Mouse (Mus musculus): ENCODE measurements around the gene Qprt.

Qprt gene

DNA sequence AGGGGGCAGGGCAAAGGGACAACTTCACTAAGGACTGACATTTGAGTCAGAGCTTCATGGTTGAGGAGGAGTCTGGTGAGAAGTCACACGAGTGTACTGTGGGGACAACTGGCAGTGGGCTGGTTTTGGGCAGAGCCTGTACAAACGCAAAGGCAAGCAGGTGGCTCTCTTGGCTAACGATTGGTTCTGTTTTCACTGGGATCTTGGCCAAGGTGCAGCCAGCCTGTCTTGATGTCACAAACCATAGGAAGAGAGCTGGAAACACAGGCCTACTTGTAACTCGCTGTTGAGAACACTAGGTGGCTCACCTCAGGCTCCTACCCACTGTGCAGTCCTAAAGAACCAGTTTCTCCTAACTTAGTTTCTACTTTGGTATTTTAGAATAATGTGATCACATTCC, 7.6 kb upstream of the Qprt start:
- peak; percentile 57 to 66 for DNase-seq

DNA sequence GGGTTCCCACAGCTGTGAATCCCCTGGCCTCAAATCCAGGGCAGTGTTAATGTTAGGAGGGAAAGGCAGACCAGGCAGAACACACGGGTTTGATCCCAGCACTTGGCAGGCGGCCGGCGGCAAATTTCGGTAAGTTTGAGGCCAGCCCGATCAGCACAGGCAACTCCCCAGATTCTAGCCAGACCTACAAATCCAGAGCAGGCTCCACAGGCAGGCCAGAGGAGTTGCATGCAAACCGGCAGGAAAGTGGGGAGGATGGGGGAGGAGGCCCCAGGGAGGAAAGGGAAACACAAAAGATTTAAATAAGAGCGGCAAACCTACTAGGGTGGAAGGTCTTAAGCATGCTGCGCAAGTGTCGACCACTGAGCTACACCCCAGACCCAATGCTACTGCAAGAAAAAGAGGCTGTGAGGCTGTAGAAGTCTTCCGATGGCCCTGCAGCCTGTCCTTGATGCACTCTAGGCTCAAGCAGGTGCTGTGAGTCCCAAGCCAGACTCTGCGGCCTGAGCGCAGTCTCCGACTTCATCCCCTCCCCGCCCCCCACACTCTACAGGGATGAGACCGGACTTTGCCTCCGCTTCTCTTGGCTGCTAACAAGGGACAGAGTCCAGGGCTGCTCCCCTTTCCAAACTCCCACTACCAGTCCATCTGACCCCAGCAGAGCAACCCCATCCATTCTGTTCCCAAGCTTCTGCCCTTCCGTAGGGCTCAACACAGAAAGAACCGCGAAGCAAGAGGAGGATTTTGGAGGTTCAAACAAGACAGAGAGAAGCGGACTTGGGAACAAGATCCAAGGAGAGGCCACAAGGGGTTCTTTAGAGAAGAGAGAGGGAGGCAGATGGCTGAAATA, 740 bp downstream of the Qprt start:
- peak; percentile 89 to 94 for DNase-seq

DNA sequence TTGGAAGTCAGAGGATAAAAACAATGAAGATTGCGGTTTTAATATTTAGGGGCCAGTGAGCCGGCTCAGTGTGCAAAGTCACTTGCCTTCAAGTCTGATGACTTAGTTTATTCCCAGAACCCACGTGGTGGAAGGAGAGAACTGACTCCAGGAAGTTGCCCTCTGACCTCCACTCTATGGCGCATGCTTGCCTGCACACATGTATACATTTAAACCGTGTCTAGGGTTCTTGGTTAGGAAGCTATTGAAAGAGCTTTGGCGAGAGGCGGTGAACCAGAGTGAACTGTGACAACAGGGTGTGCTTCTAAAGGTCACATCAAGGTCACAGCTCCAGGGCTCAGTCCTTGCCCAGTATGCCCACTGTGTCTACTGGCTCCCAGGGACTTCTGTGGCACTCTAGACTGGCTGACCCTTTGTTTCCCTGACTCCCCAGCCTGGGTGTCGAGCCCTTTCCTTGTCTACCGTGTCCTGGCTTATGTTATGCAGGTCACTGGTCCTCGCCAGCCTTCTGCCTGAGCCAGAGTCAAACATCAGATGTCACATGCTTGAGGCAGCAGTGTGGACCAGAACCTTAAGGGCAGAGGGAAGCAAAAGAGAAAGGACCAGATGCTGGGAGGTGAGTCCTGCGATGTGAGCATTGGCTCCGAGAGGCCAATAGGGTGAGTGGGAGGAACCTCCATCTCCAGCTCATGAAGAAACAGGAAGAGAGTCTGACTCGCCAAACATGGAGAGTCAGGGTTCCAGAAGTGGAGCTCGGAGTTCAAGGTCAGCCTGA, 3.2 kb downstream of the Qprt start:
- DNase-seq = peak; percentile 23 to 77

DNA sequence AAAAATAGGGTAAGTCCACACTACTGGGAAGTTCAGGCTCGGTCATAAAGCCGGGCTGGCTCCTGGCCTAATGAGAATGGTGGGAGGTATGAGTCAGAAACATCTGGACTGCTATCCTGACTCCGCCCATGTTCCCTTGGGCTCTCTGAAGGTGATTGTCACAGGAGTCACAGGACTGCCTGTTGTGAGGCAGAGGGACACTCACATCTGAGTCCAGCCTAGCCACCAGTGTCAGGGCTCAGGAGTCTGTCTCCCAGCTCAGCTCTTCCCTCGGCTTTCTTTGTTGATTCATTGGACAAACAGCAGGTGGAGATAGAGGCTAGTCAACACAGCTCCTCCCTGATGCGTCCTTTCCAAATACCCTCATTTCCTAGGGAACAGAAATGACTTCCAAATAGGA, 4.1 kb downstream of the Qprt start:
- DNase-seq = peak; percentile 55 to 71

DNA sequence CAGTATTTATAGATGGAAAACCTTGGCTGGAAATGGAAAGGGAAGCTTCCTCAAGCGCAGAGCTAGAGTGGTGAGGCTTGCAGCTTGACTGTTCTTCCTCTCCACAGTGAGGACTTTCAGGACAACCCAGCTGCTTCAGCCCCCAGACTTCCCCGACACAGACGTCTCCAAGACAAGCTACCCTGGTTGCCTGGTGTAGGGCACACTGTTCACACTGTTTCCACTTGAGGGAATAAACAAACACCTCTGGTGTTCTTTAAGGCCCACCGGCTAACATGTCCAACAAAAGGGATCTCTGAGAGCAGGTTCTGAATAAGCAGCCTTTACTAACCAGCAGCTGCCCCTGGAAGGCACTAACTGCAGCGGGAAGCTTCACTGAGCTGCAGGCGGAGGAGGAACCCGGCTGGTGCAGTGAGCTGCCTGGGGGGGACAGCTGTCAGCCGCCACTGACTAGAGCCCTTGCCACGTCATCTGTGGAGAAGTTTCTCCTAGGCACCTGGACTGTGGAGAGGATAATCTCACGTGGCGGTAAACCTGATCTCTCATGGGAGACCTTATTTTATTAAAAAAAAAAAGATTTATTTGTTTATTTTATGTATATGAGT, 5.6 kb downstream of the Qprt start:
- no peak for DNase-seq

DNA sequence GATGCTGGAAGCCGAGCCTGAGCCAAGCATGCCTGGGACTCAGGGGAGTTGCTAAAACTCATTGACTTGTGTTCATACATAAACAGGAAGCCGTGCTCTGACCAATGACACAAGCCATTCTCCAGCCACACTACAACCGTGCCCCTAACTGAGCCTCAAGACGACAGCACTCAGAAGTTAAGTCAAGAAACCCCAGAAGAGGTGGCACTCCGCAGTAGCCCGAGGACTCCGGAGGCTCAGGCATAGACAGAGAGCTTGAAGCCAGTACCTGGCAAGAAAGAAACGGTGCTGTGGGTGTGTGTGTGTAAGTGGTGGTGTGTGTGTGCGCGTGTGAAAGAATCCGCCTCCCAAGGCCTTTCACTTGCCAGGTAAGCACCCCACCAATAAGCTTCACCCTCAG, 7.1 kb downstream of the Qprt start:
- no peak for DNase-seq

DNA sequence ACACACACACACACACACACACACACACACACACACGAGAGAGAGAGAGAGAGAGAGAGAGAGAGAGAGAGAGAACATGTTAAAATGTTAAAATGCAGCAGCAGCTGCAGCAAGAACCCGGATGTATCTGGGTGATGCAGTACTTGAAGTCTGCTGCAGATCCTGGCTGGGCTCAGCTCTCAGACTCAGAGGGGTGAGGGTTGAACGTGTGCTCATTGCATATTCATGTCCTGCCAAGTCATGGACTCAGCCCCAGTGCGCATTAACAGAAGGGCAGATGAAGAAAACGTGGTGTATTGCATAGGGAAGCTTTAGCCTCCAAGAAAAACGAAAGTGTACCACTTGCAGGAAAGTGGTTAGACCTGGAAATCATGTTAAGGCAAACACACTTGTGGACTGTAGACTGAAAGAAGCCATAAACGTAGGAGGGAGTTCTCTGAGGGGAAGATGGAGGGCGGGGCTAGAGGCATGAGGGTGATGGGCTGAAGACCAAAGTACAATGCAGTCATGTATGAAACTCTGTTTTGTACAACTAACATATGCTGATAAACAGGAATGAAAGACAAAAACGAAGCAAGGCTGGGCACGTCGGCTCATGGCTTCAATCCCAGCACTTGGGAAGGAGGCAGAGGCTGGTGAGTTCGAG, 8.3 kb downstream of the Qprt start:
- peak; percentile 71 for DNase-seq

GRCm38 (mm10) chr7:127112921-127113597, 9.0 kb downstream of the Qprt start:
- DNase-seq = no peak

GRCm38 (mm10) chr7:127112251-127112841, 9.7 kb downstream of the Qprt start:
- DNase-seq = no peak

DNA sequence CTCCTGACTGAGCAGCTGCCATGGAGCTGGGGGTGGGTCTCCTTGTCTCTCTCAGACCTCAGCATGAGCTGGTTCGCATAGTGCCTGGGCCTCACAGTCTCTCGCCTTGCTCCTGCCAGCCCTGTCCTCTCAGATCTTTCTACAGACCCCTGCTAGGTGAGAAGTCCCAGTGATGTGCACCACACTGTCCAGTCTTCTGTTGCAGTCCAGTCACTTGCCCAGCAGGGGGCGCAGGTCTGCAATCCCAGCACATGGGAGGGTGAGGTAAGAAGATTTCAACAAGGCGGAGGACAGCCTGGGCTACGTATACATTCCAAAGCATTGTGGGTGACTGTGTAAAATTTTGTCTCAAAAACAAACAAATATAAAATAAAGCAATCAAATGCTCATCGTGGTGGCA, 10.6 kb downstream of the Qprt start:
- DNase-seq = peak; percentile 69

- DNase-seq = peak; percentile 78 to 79
Measured at GRCm38 (mm10) chr7:127110239-127111007, 11.6 kb downstream of the Qprt start.

- no peak for DNase-seq
Measured at GRCm38 (mm10) chr7:127105551-127105950, 16.5 kb downstream of the Qprt start.

- DNase-seq = peak; percentile 79 to 85
Measured at GRCm38 (mm10) chr7:127104560-127105332, 17.3 kb downstream of the Qprt start.

GRCm38 (mm10) chr7:127103960-127104359, 18.1 kb downstream of the Qprt start:
- no peak for DNase-seq

- DNase-seq = no peak
Measured at GRCm38 (mm10) chr7:127102148-127102547, 19.9 kb downstream of the Qprt start.

DNA sequence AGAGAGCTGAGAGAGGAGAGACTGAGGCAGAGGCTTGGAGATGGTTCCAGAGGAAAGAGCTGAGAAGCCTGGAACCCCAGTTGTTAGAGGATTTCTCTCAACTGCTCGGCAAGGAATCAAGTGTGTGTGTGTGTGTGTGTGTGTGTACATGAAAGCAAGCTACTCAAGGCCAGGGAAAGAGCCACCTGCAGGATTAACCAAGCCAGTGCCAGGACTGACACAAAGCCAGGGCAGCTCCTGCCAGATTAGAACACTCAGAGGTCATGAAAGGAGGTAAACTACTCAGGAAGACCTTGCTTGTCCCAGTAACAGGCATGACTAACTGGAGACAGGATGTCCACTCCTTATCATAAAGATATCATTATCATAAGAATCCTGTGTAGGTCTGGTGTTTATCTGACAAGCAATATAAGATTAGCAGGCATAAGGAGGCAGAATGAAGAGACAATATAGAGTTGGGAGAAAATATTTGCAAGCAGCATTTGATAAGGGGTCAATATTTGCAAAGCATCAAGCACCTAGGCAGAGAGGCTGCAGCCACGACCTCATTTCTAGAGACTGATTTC, 20.5 kb downstream of the Qprt start:
- DNase-seq = no peak

DNA sequence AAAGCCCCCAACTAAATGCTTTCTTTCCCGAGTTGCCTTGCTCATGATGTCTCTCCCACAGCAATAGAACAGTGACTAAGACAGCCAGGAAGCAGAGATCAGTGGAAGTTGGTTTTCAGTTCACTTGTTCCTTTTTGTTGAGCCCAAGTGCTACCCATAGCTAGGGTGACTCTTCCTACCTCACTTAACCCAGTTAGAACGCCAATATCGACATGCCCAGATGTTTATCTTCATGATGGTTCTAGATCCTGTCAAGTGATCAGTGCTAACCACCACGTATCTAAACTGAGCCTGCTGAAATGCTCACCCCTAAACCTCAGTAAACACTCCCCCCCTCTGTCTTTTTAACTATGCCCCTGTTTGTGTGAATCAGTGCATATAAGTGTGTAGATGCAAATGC, 22.5 kb downstream of the Qprt start:
- DNase-seq = no peak

GRCm38 (mm10) chr7:127098950-127099349, 23.1 kb downstream of the Qprt start:
- no peak for DNase-seq

DNA sequence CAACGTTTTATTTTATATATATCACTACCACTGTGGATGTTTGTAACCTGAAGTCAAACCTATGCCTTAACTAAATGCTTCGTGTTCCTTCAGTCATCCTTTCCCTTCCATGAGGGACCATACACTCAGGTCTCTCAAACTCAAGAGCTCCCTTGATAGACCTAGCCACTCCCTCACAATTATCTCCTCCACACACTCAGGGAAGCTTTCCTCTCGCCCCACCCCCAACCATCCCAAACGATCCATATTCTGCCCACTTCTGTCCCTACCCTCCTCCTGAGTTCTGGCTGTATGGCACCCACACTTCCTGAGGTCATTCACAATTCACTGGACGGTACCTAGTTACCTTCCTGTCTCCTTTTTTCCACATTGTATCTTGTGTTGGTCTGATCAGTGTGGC, 23.5 kb downstream of the Qprt start:
- no peak for DNase-seq

DNA sequence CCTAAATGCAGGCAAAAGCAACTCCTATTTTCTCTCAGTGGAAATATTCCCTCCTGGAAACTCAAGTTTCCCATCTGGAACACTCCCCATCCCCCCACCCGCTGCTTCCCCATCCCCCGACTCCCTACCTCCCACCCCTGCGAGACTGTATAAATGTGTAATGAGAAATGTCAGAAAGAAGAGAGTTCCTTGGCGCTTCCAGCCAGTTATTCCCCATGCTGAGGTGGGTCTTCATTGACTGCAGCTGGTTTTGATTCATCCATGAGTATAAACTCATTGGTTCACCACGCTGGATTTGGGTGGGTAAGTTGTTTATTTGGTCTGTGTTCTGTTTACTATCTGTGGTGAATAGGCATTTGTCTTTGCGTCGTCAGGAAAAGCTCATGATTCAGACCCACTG, 25.6 kb downstream of the Qprt start:
- no peak for DNase-seq

Data from kidney, postnatal 25 days (tissue).